Mouse (Mus musculus) bone marrow, adult 2 months (tissue): Measurements from ENCODE around the gene Megf8.

Experiments used
- CTCF ChIP-seq: fragments of 200-500 bp; IDR thresholded peaks from 2 replicates; pipeline ENCODE4 v1.5.1; 2011; ENCODE audit warnings: low read length, control low read depth; ENCODE audit not compliant: control insufficient read depth, insufficient read depth
- POLR2A ChIP-seq: fragments of 200-500 bp; IDR thresholded peaks from 2 replicates; pipeline ENCODE4 v1.6.1; 2011; ENCODE audit warnings: low read depth, mild to moderate bottlenecking, control low read depth, low read length, borderline replicate concordance; ENCODE audit not compliant: control insufficient read depth

- TF ChIP-seq CTCF (no peak), POLR2A (no peak)
Observed at GRCm38 (mm10) chr7:25395558-25396521, 78.9 kb downstream of the Megf8 start.
